Mouse (Mus musculus): Measurements from ENCODE around the gene Hmgxb4. TPM values are rescaled to one million over a fixed set of nuclear protein-coding genes. Genes with fewer than 3 reads are reported as not detected.

Hmgxb4 gene
- 28.6 and 34.5 TPM in 2 replicates for polyA plus RNA-seq (2021; fragmentation: Nextera tagmentation)
- long read RNA-seq, experiment 1, full-length matches to known transcripts, result 14 of 43 reads
- long read RNA-seq, experiment 1, partial matches to known transcripts, result 16 of 43 reads
- long read RNA-seq, experiment 1, other reads (novel, unspliced or antisense), result 13 of 43 reads
- long read RNA-seq, experiment 2, partial matches to known transcripts, result 18 of 34 reads
- long read RNA-seq, experiment 2, other reads (novel, unspliced or antisense), result 12 of 34 reads

DNA sequence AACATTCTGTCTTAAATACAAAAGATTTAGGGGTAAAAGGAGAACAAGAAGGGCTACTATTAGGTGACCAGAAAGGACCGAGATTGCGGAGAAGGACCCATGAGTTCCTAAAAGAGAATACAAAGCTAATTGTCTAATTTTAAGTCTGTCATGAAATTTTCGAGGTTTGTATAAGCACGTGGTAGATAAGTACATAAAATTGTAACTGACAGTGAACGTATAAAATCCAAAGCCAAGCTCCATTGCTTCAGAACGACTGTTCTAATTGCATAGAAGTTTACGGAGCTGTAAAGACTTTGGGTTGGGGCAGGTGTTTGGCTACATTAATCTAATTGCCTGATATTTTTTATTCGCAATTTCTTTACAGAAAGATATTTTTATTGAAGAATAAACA lies at the start of gene Hmgxb4:
TSS of gene Hmgxb4 (plus strand) at position 276 of the 394 bp plus-strand sequence.

DNA sequence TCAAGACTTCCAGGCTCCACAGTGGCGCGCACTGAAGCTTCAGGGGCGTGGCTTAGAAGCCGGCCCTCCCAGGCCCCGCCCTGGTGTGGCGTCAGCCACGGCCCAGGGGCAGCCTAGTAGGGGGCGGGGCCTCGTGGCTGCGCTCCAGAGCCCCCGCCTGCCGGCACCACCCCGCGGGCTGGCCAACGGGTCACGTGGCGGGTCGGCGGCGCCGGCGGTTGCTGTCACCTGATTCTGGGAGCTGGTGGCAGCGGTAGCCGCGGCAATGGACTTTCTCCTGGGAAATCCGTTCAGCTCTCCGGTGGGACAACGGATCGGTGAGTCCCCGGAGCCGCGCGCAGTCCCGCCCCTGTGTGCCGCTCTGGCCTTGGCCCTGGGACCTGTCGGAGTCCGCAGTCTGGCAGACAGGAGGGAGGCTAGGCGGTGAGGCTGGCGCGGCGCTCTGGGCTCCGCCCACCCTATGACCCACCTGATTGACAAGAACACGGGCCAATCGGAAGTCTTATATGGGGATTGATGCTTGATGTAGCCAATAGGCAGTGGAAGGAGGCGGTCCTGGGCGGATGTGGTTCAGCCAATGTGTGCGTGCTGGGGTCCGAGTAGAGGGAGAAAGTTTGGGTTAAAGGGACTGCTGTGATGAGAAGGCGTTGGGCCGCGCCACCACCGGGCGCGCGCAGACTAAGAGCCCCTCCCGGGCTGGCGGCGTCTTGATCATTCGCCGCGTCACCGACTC lies 40.5 kb downstream of the Hmgxb4 start, which contains the start of gene Tom1:
TSS of gene Tom1 (plus strand) at position 195 of the 733 bp plus-strand sequence.

Other genes starting within 250 kb of the Hmgxb4 start
- gene Isx, start 120.2 kb upstream of the Hmgxb4 start, polyA plus RNA-seq (2021; fragmentation: Nextera tagmentation), result 0.11 TPM in 1 of 2 replicates, not detected in the other
- 56.5 and 57.6 TPM in 2 replicates for gene Tom1, start 40.3 kb downstream of the Hmgxb4 start, polyA plus RNA-seq (2021; fragmentation: Nextera tagmentation)
- 1.8 and 4.1 TPM in 2 replicates for gene Hmox1, start 100.3 kb downstream of the Hmgxb4 start, polyA plus RNA-seq (2021; fragmentation: Nextera tagmentation)
- gene Mcm5, start 116.2 kb downstream of the Hmgxb4 start, polyA plus RNA-seq (2021; fragmentation: Nextera tagmentation), result 4.7 and 5.3 TPM in 2 replicates
- gene Rasd2, start 220.6 kb downstream of the Hmgxb4 start, polyA plus RNA-seq (2021; fragmentation: Nextera tagmentation), result 31.4 and 65.1 TPM in 2 replicates